In genomic region chr3:104788561-104789311, GRCm38 (mm10) we compare ENCODE assay signal across 7 mouse cellular contexts. TPM values are rescaled to one million over a fixed set of nuclear protein-coding genes. Genes with fewer than 3 reads are reported as not detected.
DNase-seq lines count a peak whose midpoint lies in the region; ATAC-seq lines count a peak whose summit lies in the region.

No protein-coding gene starts in this region.

- DNase-seq in adrenal gland, adult 2 months: peak; percentile 92
- DNase-seq in gastrocnemius, postnatal 25 days: peak; percentile 86
- DNase-seq in induced T-regulatory cell, adult 2 months (ENCODE audit: low read depth): peak; percentile 77
- peak; percentile 87 for DNase-seq in limb, embryonic 11.5 days (ENCODE audit: low spot score)
- DNase-seq in midbrain, embryonic 10.5 days (ENCODE audit: low spot score): peak; percentile 88
- DNase-seq in skeletal muscle tissue, adult 2 months (ENCODE audit: low read depth, low spot score): peak; percentile 82

- H3K9me3 ChIP-seq in limb, embryonic 11.5 days (ENCODE audit: control insufficient read depth, low read length): no peaks in the 10 kb centered on the region
- H3K9me3 ChIP-seq in midbrain, embryonic 10.5 days (replicated peaks): no peaks in the 10 kb centered on the region

- H3K9ac ChIP-seq in limb, embryonic 11.5 days (ENCODE audit: low read length): peak overlapping the region; percentile 80

- peaks cover 3% of the 10 kb centered on the region; the same call in 1 of the 2 replicates for H3K36me3 ChIP-seq in limb, embryonic 11.5 days (ENCODE audit: control insufficient read depth, insufficient read depth, low read length)
- H3K36me3 ChIP-seq in midbrain, embryonic 10.5 days: peaks cover 20% of the 10 kb centered on the region

- peak overlapping the region; percentile 92 for H3K4me2 ChIP-seq in limb, embryonic 11.5 days (ENCODE audit: low read depth, severe bottlenecking)

- peak; percentile 69 for ATAC-seq in common myeloid progenitor, adult 5-6 weeks (replicated peaks; ENCODE audit: low read depth, poor library complexity, severe bottlenecking)
- ATAC-seq in limb, embryonic 11.5 days (ENCODE audit: insufficient number of reproducible peaks, low FRiP score, low TSS enrichment, low read depth): peak; percentile 87

- H3K27me3 ChIP-seq in limb, embryonic 11.5 days (ENCODE audit: control insufficient read depth, insufficient read depth, low read length): peaks cover 2% of the 10 kb centered on the region; the same call in 1 of the 2 replicates
- peaks cover 65% of the 10 kb centered on the region for H3K27me3 ChIP-seq in midbrain, embryonic 10.5 days (ENCODE audit: low read depth, poor library complexity, severe bottlenecking)

- peak overlapping the region; percentile 70 for H3K4me3 ChIP-seq in limb, embryonic 11.5 days (ENCODE audit: low read depth, low read length)
- H3K4me3 ChIP-seq in midbrain, embryonic 10.5 days: peak overlapping the region; percentile 65

- WGBS in limb, embryonic 11.5 days: under 1% methylated on average over 50 of the region's 52 CpGs
- WGBS in midbrain, embryonic 10.5 days: under 1% methylated on average over 44 of the region's 52 CpGs

- peak overlapping the region; percentile 79; the same call in 1 of the 2 replicates for H3K27ac ChIP-seq in limb, embryonic 11.5 days (replicated peaks; ENCODE audit: low read depth, low read length)
- peak overlapping the region; percentile 86 for H3K27ac ChIP-seq in midbrain, embryonic 10.5 days (replicated peaks)

- H3K4me1 ChIP-seq in limb, embryonic 11.5 days (ENCODE audit: control insufficient read depth, insufficient read depth, low read length): peaks cover 28% of the 10 kb centered on the region
- H3K4me1 ChIP-seq in midbrain, embryonic 10.5 days: peaks cover 48% of the 10 kb centered on the region

RNA-seq across cellular contexts. Expression of gene Rhoc, which starts 0.6 kb away (rescaled TPM):
- 100 to 1,000 TPM; 128 to 132 TPM for total RNA-seq in adrenal gland, adult 2 months (2021)
- 61.3 and 69.7 TPM in 2 replicates for polyA plus RNA-seq in adrenal gland, adult 2 months (2012; rRNA removed)
- 2.4 TPM in 1 of 2 replicates, not detected in the other for total RNA-seq in common myeloid progenitor, adult 5-6 weeks (2017)
- 10 to 100 TPM; 44.8 to 66.5 TPM for total RNA-seq in gastrocnemius, postnatal 25 days (2021)
- polyA plus RNA-seq in limb, embryonic 11.5 days (2014; fragmentation: Nextera tagmentation; extraction: Ambion mirVana): 146 and 160 TPM in 2 replicates
- polyA plus RNA-seq in midbrain, embryonic 10.5 days (2016; fragmentation: Nextera tagmentation; extraction: Ambion mirVana): 87.0 and 89.3 TPM in 2 replicates

RNA-seq across cellular contexts. Expression of gene Fam19a3, which starts 7.1 kb away (rescaled TPM):
- 1 to 10 TPM in 1 of 2 experiments, under 1 TPM in 1; 0.43 to 1.3 TPM for total RNA-seq in adrenal gland, adult 2 months (2021)
- 0.46 and 2.1 TPM in 2 replicates for polyA plus RNA-seq in adrenal gland, adult 2 months (2012; rRNA removed)
- not detected in 2 replicates for total RNA-seq in common myeloid progenitor, adult 5-6 weeks (2017)
- total RNA-seq in gastrocnemius, postnatal 25 days (2021): 1 to 10 TPM; 4.0 to 4.6 TPM
- 0.29 and 0.30 TPM in 2 replicates for polyA plus RNA-seq in limb, embryonic 11.5 days (2014; fragmentation: Nextera tagmentation; extraction: Ambion mirVana)
- 0.15 TPM in 1 of 2 replicates, not detected in the other for polyA plus RNA-seq in midbrain, embryonic 10.5 days (2016; fragmentation: Nextera tagmentation; extraction: Ambion mirVana)

RNA-seq across cellular contexts. Expression of gene Ppm1j, which starts 7.9 kb away (rescaled TPM):
- total RNA-seq in adrenal gland, adult 2 months (2021): 10 to 100 TPM in 1 of 2 experiments, 1 to 10 TPM in 1; 5.0 to 13.1 TPM
- 11.6 and 12.2 TPM in 2 replicates for polyA plus RNA-seq in adrenal gland, adult 2 months (2012; rRNA removed)
- total RNA-seq in common myeloid progenitor, adult 5-6 weeks (2017): 0.78 TPM in 1 of 2 replicates, not detected in the other
- 10 to 100 TPM; 34.3 to 40.8 TPM for total RNA-seq in gastrocnemius, postnatal 25 days (2021)
- 1.3 and 1.8 TPM in 2 replicates for polyA plus RNA-seq in limb, embryonic 11.5 days (2014; fragmentation: Nextera tagmentation; extraction: Ambion mirVana)
- polyA plus RNA-seq in midbrain, embryonic 10.5 days (2016; fragmentation: Nextera tagmentation; extraction: Ambion mirVana): 1.1 and 1.2 TPM in 2 replicates

RNA-seq across cellular contexts. Expression of gene Mov10, which starts 29.6 kb away (rescaled TPM):
- 10 to 100 TPM; 16.7 to 18.9 TPM for total RNA-seq in adrenal gland, adult 2 months (2021)
- 13.2 and 15.3 TPM in 2 replicates for polyA plus RNA-seq in adrenal gland, adult 2 months (2012; rRNA removed)
- total RNA-seq in common myeloid progenitor, adult 5-6 weeks (2017): 6.0 and 8.6 TPM in 2 replicates
- 1 to 10 TPM; 1.4 to 1.7 TPM for total RNA-seq in gastrocnemius, postnatal 25 days (2021)
- 61.4 and 62.3 TPM in 2 replicates for polyA plus RNA-seq in limb, embryonic 11.5 days (2014; fragmentation: Nextera tagmentation; extraction: Ambion mirVana)
- polyA plus RNA-seq in midbrain, embryonic 10.5 days (2016; fragmentation: Nextera tagmentation; extraction: Ambion mirVana): 12.7 and 13.5 TPM in 2 replicates

Comparison
In these comparisons a context has a peak if more than half of its experiments do, and no peak if none do; other contexts are left out.
1. Peak in every context shown above with its lines: DNase-seq, ATAC-seq, H3K4me3 ChIP-seq and H3K27ac ChIP-seq.
2. RNA of gene Rhoc, which starts 0.6 kb away (total RNA-seq): 128 to 132 TPM in adrenal gland, adult 2 months and 44.8 to 66.5 TPM in gastrocnemius, postnatal 25 days; 2.4 TPM in common myeloid progenitor, adult 5-6 weeks; every median in the first group is over 10 times any median in the second.